Mouse (Mus musculus) lung, adult 2 months (tissue): ENCODE results near the gene Cdh12. TPM values are rescaled to one million over a fixed set of nuclear protein-coding genes. Genes with fewer than 3 reads are reported as not detected.
"Not testable (repeated sequence)": the region's sequence is repeated elsewhere in the genome, so short reads cannot be mapped to it uniquely, and the experiment has no call there.

Source experiments
- DNase-seq: peaks from one replicate; pipeline ENCODE4 v3.0.0; 2022
- H3K4me1 ChIP-seq: fragments of 200-500 bp; 2 replicates; pipeline ENCODE4 v1.6.1; 2011; ENCODE audit warnings: low read length; ENCODE audit not compliant: control insufficient read depth, insufficient read depth
- H3K4me3 ChIP-seq: fragments of 200-500 bp; replicated peaks from 2 replicates; pipeline ENCODE3; 2011; ENCODE audit warnings: low read depth, mild to moderate bottlenecking, control low read depth, low read length; ENCODE audit errors: extremely low read depth
- CTCF ChIP-seq: fragments of 200-500 bp; IDR thresholded peaks from 2 replicates; pipeline ENCODE4 v1.5.1; 2011; ENCODE audit warnings: mild to moderate bottlenecking, low read length, control low read depth; ENCODE audit not compliant: insufficient read depth
- POLR2A ChIP-seq: fragments of 200-500 bp; IDR thresholded peaks from 2 replicates; pipeline ENCODE4 v1.6.1; 2011; ENCODE audit warnings: low read depth, mild to moderate bottlenecking, control low read depth, low read length, borderline replicate concordance; ENCODE audit errors: extremely low read depth
- WGBS: fragments of 180-500 bp; shearing (Covaris S2); methylation state at CpG from one replicate; pipeline ENCODE4 v1.1.7; 2018; 5-methylcytosine and 5-hydroxymethylcytosine counted together
- polyA plus RNA-seq: library from polyadenylated mRNA; depleted of rRNA; stranded (reverse); fragments of >200 nt; gene quantifications from 2 replicates; pipeline ENCODE4 v1.2.3, GENCODE M21; 2012

The Cdh12 gene
- polyA plus RNA-seq, 1 experiment, result not detected

- 75% methylated on average over 4 of the region's 4 CpGs for WGBS
- Histone ChIP-seq H3K4me1 (no peaks in the 10 kb centered on the region), H3K4me3 (no peak overlapping the region)
- TF ChIP-seq POLR2A, result no peak
- no peak for TF ChIP-seq CTCF
- DNase-seq, result no peak
Measured at GRCm38 (mm10) chr15:21146896-21147295, 697.8 kb downstream of the Cdh12 start.

GRCm38 (mm10) chr15:21153602-21154001, 704.5 kb downstream of the Cdh12 start:
- Histone ChIP-seq H3K4me3 (no peak overlapping the region), H3K4me1 (no peaks in the 10 kb centered on the region)
- 89% methylated on average over 3 of the region's 3 CpGs for WGBS
- TF ChIP-seq POLR2A (no peak), CTCF (no peak)
- DNase-seq, result no peak

- WGBS, result 46% methylated on average over 5 of the region's 5 CpGs
- DNase-seq, result no peak
- Histone ChIP-seq H3K4me3 (no peak overlapping the region), H3K4me1 (no peaks in the 10 kb centered on the region)
- TF ChIP-seq POLR2A (no peak), CTCF (no peak)
Measured at GRCm38 (mm10) chr15:21179727-21180126, 730.7 kb downstream of the Cdh12 start.

- Histone ChIP-seq H3K4me3 (no peak overlapping the region), H3K4me1 (no peaks in the 10 kb centered on the region)
- TF ChIP-seq CTCF (no peak), POLR2A (no peak)
- DNase-seq, result no peak
- WGBS, result 56% methylated on average over 4 of the region's 4 CpGs
Measured at GRCm38 (mm10) chr15:21180191-21180590, 731.1 kb downstream of the Cdh12 start.

DNA sequence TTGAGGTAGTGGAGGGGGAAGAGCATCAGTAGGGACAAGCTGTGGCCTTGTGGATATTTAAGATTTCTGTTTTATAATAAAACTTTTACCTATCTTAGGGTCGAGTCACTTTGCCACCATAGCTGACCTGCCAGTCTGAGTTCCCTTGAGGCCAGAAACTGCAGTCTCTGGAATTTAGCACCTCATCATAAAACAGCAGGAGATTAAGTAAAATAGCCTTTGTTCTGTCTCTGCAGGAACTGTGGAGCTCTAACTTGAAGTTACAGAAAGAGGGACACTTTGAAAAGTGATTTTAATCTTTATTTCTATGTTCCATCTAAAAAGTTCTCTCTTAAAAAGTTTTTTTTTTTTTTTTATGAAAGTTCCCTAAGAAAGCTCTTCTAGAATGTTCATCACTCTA, 736.7 kb downstream of the Cdh12 start:
- Histone ChIP-seq H3K4me1 (no peaks in the 10 kb centered on the region), H3K4me3 (no peak overlapping the region)
- DNase-seq, result no peak
- 51% methylated on average over 1 of the region's 1 CpGs for WGBS
- TF ChIP-seq POLR2A (no peak), CTCF (no peak)

DNA sequence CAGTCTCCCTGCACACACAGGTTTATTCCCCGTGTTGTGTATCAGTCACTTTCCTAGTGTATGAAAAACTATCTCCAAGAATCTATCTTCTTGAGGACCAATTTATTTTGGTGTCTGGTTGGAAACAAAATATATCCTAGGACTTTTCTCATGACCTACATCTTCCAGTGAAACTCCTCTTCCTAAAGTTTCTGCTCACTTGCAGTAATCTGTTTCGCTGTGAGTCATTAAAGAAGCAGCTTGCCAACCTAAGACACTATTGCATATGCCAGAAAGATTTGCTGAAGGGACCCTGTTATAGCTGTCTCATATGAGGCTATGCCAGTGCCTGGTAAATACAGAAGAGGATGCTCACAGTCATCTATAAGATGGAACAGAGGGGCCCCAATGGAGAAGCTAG, 761.0 kb downstream of the Cdh12 start:
- H3K4me1 ChIP-seq, DNase-seq, H3K4me3 ChIP-seq: not testable (repeated sequence)
- WGBS, result 81% methylated on average over 2 of the region's 2 CpGs

DNA sequence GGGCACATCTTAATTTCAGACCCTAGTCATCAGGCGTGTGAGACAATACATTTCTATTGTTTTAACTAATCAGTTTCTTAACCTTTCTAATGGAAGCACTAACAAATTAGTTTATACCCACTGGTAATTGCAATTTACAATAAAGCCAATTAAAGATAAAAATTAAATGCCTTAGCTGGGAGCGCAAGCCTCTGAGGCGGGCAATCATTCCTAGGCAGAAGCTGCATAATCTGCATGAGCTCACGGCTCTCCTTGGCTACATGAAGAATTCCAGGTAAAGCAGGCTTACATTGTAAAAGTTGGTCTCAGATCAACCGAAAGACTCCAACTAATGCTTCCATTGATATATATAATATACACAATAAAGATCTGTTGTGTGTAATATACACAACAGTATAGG, 773.9 kb downstream of the Cdh12 start:
- H3K4me1 ChIP-seq, result no peaks in the 10 kb centered on the region
- H3K4me3 ChIP-seq, result no peak overlapping the region
- DNase-seq, result no peak
- 92% methylated on average over 5 of the region's 5 CpGs for WGBS
- TF ChIP-seq CTCF, result no peak
- no peak for TF ChIP-seq POLR2A

DNA sequence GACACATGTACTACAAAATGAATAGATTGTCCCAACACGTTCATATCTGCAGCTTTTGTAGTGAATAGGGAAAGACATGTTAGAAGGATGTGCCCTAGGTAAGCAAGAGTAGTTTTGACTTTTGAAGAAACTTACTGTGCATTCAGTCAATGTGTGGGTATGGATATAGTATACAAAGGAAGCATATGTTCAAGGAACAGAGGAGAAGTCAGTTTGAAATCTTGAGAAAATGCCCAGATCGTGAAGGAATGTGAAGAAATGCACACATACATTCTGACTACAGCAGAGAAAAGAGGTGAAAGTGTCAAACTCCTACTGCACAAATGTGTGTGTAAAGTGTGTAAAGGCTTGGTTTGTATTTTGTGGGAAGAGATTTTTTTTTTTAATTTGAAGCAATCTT, 812.3 kb downstream of the Cdh12 start:
- no peak overlapping the region for H3K4me3 ChIP-seq
- no peak for DNase-seq
- WGBS, result 71% methylated on average over 2 of the region's 2 CpGs
- H3K4me1 ChIP-seq, result no peaks in the 10 kb centered on the region
- TF ChIP-seq CTCF, result no peak
- no peak for TF ChIP-seq POLR2A

DNA sequence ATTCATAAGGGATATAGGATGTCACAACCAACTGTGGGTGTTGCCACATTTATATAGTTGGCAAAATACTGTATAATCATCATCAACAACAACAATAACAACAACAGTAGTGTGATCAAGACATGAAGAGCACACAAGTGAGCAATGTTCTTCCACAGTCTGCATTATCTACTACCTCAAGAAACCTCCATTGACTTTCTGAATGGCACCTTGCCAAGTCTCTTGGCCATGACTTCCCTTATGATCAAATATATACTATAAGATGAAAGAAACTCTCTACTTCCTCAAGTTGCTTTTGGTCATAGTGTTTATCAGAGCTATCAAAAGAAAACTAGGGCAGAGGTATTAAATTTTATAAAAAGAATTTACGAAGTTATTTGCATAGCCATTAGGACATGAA, 820.8 kb downstream of the Cdh12 start:
- no peak overlapping the region for H3K4me3 ChIP-seq
- WGBS, result 76% methylated on average over 1 of the region's 1 CpGs
- no peaks in the 10 kb centered on the region for H3K4me1 ChIP-seq
- DNase-seq, result no peak
- no peak for TF ChIP-seq CTCF
- TF ChIP-seq POLR2A, result no peak

DNA sequence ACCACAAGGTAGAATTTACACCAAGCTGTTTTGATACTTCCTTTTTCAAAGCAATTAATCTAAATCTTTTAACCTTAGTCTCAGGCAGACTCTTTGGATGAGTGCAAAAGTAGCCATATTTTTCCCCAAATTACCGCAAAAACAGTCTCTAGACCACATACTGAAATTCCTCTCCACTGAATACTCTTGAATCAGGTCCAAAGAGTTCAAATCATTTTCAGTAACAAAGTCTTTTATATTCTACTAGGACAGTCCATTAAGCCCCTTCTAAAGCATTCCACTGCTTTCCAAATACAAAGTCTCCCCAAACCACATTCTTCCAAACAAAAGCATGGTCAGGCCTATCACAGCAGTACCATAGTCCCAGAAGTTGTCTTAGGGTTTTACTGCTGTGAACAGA, 848.0 kb downstream of the Cdh12 start:
- no peak for TF ChIP-seq POLR2A
- TF ChIP-seq CTCF, result no peak
- no peak overlapping the region for H3K4me3 ChIP-seq
- no peaks in the 10 kb centered on the region for H3K4me1 ChIP-seq
- DNase-seq, result no peak
- 86% methylated on average over 1 of the region's 1 CpGs for WGBS

DNA sequence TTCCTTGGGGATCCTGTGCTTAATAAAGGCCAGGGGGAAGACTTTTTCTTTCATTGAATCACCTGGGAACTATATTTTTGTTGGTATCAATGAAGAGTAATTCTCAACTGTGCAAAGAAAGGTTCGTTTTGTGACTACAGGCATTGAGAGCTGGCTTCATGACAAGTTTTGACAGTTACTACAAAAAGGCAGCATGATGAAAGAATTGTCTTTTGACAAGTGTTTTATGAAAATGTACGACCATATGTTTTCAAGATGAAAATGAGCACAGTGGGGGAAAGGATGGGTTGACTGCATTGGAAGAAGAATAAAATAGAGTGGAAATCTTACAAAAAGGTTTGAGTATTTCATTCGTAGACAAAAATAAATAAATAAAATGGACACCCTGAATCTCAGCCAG, 866.4 kb downstream of the Cdh12 start:
- no peak for TF ChIP-seq CTCF
- TF ChIP-seq POLR2A, result no peak
- 60% methylated on average over 3 of the region's 3 CpGs for WGBS
- Histone ChIP-seq H3K4me3 (no peak overlapping the region), H3K4me1 (no peaks in the 10 kb centered on the region)
- no peak for DNase-seq
